Mouse (Mus musculus) heart, postnatal 0 days (tissue): ENCODE data around the gene Toporsl. TPM values are rescaled to one million over a fixed set of nuclear protein-coding genes. Genes with fewer than 3 reads are reported as not detected.

Experiments
- ATAC-seq: fragments of 200-750 bp; cut with Nextera tagmentation; 2 replicates; pipeline ENCODE4 v1.8.0; 2017; ENCODE audit warnings: low read depth, moderate number of reproducible peaks, moderate library complexity; ENCODE audit not compliant: insufficient read depth
- DNase-seq: peaks from one replicate; pipeline ENCODE4 v3.0.0-alpha.2; 2016; ENCODE audit warnings: low spot score
- H3K27ac ChIP-seq: fragments of 300-500 bp; sonication (generic); 2 replicates; pipeline ENCODE4 v1.5.1; 2014; ENCODE audit warnings: low read depth, mild to moderate bottlenecking
- H3K27me3 ChIP-seq: fragments of 300-500 bp; sonication (generic); 2 replicates; pipeline ENCODE4 v1.6.1; 2014; ENCODE audit warnings: low read length, mixed read lengths; ENCODE audit not compliant: control insufficient read depth, insufficient read depth
- H3K36me3 ChIP-seq: fragments of 300-500 bp; sonication (generic); replicated peaks from 2 replicates; pipeline ENCODE4 v1.6.1; 2014; ENCODE audit warnings: low read length, mixed read lengths; ENCODE audit not compliant: control insufficient read depth, insufficient read depth
- H3K4me1 ChIP-seq: fragments of 300-500 bp; sonication (generic); 2 replicates; pipeline ENCODE4 v1.6.1; 2014; ENCODE audit warnings: antibody characterized with exemption; ENCODE audit not compliant: control insufficient read depth, insufficient read depth
- H3K4me2 ChIP-seq: fragments of 300-500 bp; sonication (generic); 2 replicates; pipeline ENCODE4 v1.6.1; 2014; ENCODE audit warnings: low read depth, mild to moderate bottlenecking, low read length, moderate library complexity
- H3K4me3 ChIP-seq: fragments of 300-500 bp; sonication (generic); 2 replicates; pipeline ENCODE4 v1.5.1; 2014; ENCODE audit warnings: low read depth, low read length
- H3K9ac ChIP-seq: fragments of 300-500 bp; sonication (generic); replicated peaks from 2 replicates; pipeline ENCODE4 v1.6.1; 2014; ENCODE audit warnings: low read depth, low read length, mixed read lengths
- H3K9me3 ChIP-seq: fragments of 300-500 bp; sonication (generic); replicated peaks from 2 replicates; pipeline ENCODE4 v1.6.1; 2016; ENCODE audit warnings: low read length; ENCODE audit not compliant: control insufficient read depth
- CTCF ChIP-seq: IDR thresholded peaks from 2 replicates; pipeline ENCODE4 v1.5.1; 2016; ENCODE audit warnings: antibody characterized with exemption, control low read depth, low read depth
- EP300 ChIP-seq: IDR thresholded peaks from 2 replicates; pipeline ENCODE4 v1.6.1; 2016; ENCODE audit warnings: antibody characterized with exemption, low read depth
- WGBS: fragments of 180-500 bp; shearing (Covaris S2); extraction: QIAGEN DNeasy Blood & Tissue Kit; methylation state at CpG from one replicate; pipeline ENCODE4 v1.1.7; 2014; 5-methylcytosine and 5-hydroxymethylcytosine counted together
- polyA plus RNA-seq: library from polyadenylated mRNA; unstranded; fragments of >200 nt; fragmentation: Nextera tagmentation; extraction: Ambion mirVana; gene quantifications from 2 replicates; pipeline ENCODE4 v1.2.1, GENCODE M21; 2015
- total RNA-seq: library from RNA; depleted of rRNA; stranded (reverse); fragments of >200 nt; gene quantifications from 2 replicates; pipeline ENCODE4 v1.2.3, GENCODE M21; 2014; ENCODE audit warnings: low replicate concordance; rRNA removed

Gene Toporsl
- total RNA-seq (not detected in 2 replicates), polyA plus RNA-seq (not detected in 2 replicates)

- Histone ChIP-seq H3K9me3 (no peaks in the 10 kb centered on the region), H3K9ac (no peak within 1 kb of the TSS), H3K4me1 (no peaks in the 10 kb centered on the region), H3K4me3 (no peak within 1 kb of the TSS), H3K36me3 (no peaks in the 10 kb centered on the region), H3K4me2 (no peak within 1 kb of the TSS), H3K27me3 (no peaks in the 10 kb centered on the region), H3K27ac (no peak within 1 kb of the TSS)
- TF ChIP-seq EP300, result no peak
- TF ChIP-seq CTCF, result no peak
- 56% methylated on average over 2 of the region's 2 CpGs for WGBS
- no peak for ATAC-seq
- no peak for DNase-seq
Measured at GRCm38 (mm10) chr4:52595927-52596326, at the start of gene Toporsl. TSS of gene Toporsl (plus strand) at chr4:52596274.

DNA sequence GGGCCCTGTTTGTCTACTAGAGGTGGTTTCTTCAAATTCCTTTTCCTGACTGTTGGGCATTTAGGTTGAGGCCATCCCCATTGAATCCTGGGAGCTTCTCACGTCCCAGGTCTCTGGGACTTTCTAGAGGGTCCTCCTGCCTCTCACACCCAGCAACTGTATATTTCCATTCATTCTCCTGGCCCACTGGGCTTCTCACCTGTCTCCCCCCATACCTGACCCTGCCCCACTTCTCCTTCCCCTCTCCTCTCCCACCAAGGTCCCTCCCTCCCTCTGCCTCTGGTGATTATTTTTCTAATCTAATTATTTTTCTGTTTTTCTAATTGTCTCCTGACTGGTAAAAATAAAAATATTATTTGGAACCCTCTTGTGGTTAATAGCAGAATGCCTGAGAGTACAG, 38.4 kb upstream of the Toporsl start:
- Histone ChIP-seq H3K36me3 (no peaks in the 10 kb centered on the region), H3K4me1 (no peaks in the 10 kb centered on the region), H3K9ac (no peak overlapping the region), H3K27me3 (no peaks in the 10 kb centered on the region), H3K9me3 (no peaks in the 10 kb centered on the region), H3K4me2 (no peak overlapping the region), H3K4me3 (no peak overlapping the region), H3K27ac (no peak overlapping the region)
- ATAC-seq (no peak), DNase-seq (no peak)
- WGBS, result 72% methylated on average over 1 of the region's 1 CpGs
- TF ChIP-seq CTCF (no peak), EP300 (no peak)

GRCm38 (mm10) chr4:52558080-52558479, 38.0 kb upstream of the Toporsl start:
- Histone ChIP-seq H3K27me3 (no peaks in the 10 kb centered on the region), H3K9me3 (no peaks in the 10 kb centered on the region)
- TF ChIP-seq CTCF (no peak), EP300 (no peak)

GRCm38 (mm10) chr4:52563859-52564258, 32.2 kb upstream of the Toporsl start:
- no peak overlapping the region for H3K4me3 ChIP-seq
- DNase-seq (no peak), ATAC-seq (no peak)
- 81% methylated on average over 1 of the region's 1 CpGs for WGBS
- no peaks in the 10 kb centered on the region for H3K36me3 ChIP-seq
- no peaks in the 10 kb centered on the region for H3K4me1 ChIP-seq
- TF ChIP-seq EP300, result no peak
- no peak for TF ChIP-seq CTCF
- H3K4me2 ChIP-seq, result no peak overlapping the region
- H3K27me3 ChIP-seq, result no peaks in the 10 kb centered on the region
- no peaks in the 10 kb centered on the region for H3K9me3 ChIP-seq
- H3K27ac ChIP-seq, result no peak overlapping the region
- H3K9ac ChIP-seq, result no peak overlapping the region

More at GRCm38 (mm10) chr4:52558080-52558479, 38.0 kb upstream of the Toporsl start:
- no peaks in the 10 kb centered on the region for H3K4me1 ChIP-seq
- no peaks in the 10 kb centered on the region for H3K36me3 ChIP-seq
- no peak overlapping the region for H3K4me3 ChIP-seq
- no peak overlapping the region for H3K4me2 ChIP-seq
- no peak overlapping the region for H3K9ac ChIP-seq
- DNase-seq (no peak), ATAC-seq (no peak)
- no peak overlapping the region for H3K27ac ChIP-seq
- WGBS, result 36% methylated on average over 1 of the region's 1 CpGs

- Histone ChIP-seq H3K4me2 (no peak overlapping the region), H3K36me3 (no peaks in the 10 kb centered on the region), H3K4me3 (no peak overlapping the region), H3K27ac (no peak overlapping the region), H3K9ac (no peak overlapping the region), H3K27me3 (no peaks in the 10 kb centered on the region), H3K4me1 (no peaks in the 10 kb centered on the region), H3K9me3 (no peaks in the 10 kb centered on the region)
- ATAC-seq (no peak), DNase-seq (no peak)
- TF ChIP-seq EP300 (no peak), CTCF (no peak)
- 65% methylated on average over 6 of the region's 6 CpGs for WGBS
Measured at GRCm38 (mm10) chr4:52586194-52586734, 9.8 kb upstream of the Toporsl start.

GRCm38 (mm10) chr4:52593821-52594356, 2.2 kb upstream of the Toporsl start:
- WGBS, result 66% methylated on average over 4 of the region's 4 CpGs
- Histone ChIP-seq H3K4me3 (no peak overlapping the region), H3K27me3 (no peaks in the 10 kb centered on the region), H3K9ac (no peak overlapping the region), H3K9me3 (no peaks in the 10 kb centered on the region), H3K4me2 (no peak overlapping the region), H3K36me3 (no peaks in the 10 kb centered on the region), H3K27ac (no peak overlapping the region), H3K4me1 (no peaks in the 10 kb centered on the region)
- TF ChIP-seq CTCF (no peak), EP300 (no peak)
- no peak for DNase-seq
- no peak for ATAC-seq
